Mouse (Mus musculus) heart, embryonic 12.5 days (tissue): ENCODE results near the gene Erc2. TPM values are rescaled to one million over a fixed set of nuclear protein-coding genes. Genes with fewer than 3 reads are reported as not detected.

Source experiments
- ATAC-seq: fragments of 200-750 bp; cut with Nextera tagmentation; 2 replicates; pipeline ENCODE4 v1.8.0; 2017; ENCODE audit warnings: moderate TSS enrichment, moderate library complexity; ENCODE audit not compliant: insufficient number of reproducible peaks, low FRiP score
- H3K27ac ChIP-seq: fragments of 300-500 bp; sonication (generic); 2 replicates; pipeline ENCODE4 v1.5.1; 2016; ENCODE audit warnings: mild to moderate bottlenecking, moderate library complexity; ENCODE audit not compliant: poor library complexity, severe bottlenecking
- H3K27me3 ChIP-seq: fragments of 300-500 bp; sonication (generic); replicated peaks from 2 replicates; pipeline ENCODE4 v1.6.1; 2016; ENCODE audit warnings: mild to moderate bottlenecking, moderate library complexity
- H3K36me3 ChIP-seq: fragments of 300-500 bp; sonication (generic); 2 replicates; pipeline ENCODE4 v1.6.1; 2016; ENCODE audit warnings: mild to moderate bottlenecking, moderate library complexity
- H3K4me1 ChIP-seq: fragments of 300-500 bp; sonication (generic); replicated peaks from 2 replicates; pipeline ENCODE4 v1.6.1; 2016; ENCODE audit warnings: mild to moderate bottlenecking
- H3K4me2 ChIP-seq: fragments of 300-500 bp; sonication (generic); 2 replicates; pipeline ENCODE4 v1.6.1; 2016; ENCODE audit warnings: mild to moderate bottlenecking, moderate library complexity
- H3K4me3 ChIP-seq: fragments of 300-500 bp; sonication (generic); 2 replicates; pipeline ENCODE4 v1.5.1; 2016; ENCODE audit warnings: mild to moderate bottlenecking
- H3K9ac ChIP-seq: fragments of 300-500 bp; sonication (generic); 2 replicates; pipeline ENCODE4 v1.6.1; 2016; ENCODE audit warnings: mild to moderate bottlenecking, moderate library complexity
- H3K9me3 ChIP-seq: fragments of 300-500 bp; sonication (generic); replicated peaks from 2 replicates; pipeline ENCODE4 v1.6.1; 2016; ENCODE audit warnings: mild to moderate bottlenecking, moderate library complexity
- WGBS: fragments of 180-500 bp; shearing (Covaris S2); methylation state at CpG from one replicate; pipeline ENCODE4 v1.1.7; 2016; 5-methylcytosine and 5-hydroxymethylcytosine counted together
- polyA plus RNA-seq: library from polyadenylated mRNA; unstranded; fragments of >200 nt; fragmentation: Nextera tagmentation; extraction: Ambion mirVana; gene quantifications from 2 replicates; pipeline ENCODE4 v1.2.1, GENCODE M21; 2016

Gene Erc2
- polyA plus RNA-seq, 1 experiment from 2014 or later: 3.9 TPM

GRCm38 (mm10) chr14:28332351-28332953 is 710.2 kb downstream of the Erc2 start:
- Histone ChIP-seq H3K27ac (no peak overlapping the region), H3K9ac (no peak overlapping the region), H3K4me2 (no peak overlapping the region), H3K27me3 (no peaks in the 10 kb centered on the region), H3K36me3 (no peaks in the 10 kb centered on the region), H3K9me3 (no peaks in the 10 kb centered on the region), H3K4me3 (no peak overlapping the region), H3K4me1 (peaks cover 8% of the 10 kb centered on the region)
- ATAC-seq: no peak
- 34% methylated on average over 3 of the region's 3 CpGs for WGBS

GRCm38 (mm10) chr14:28339146-28339545 is 716.9 kb downstream of the Erc2 start:
- Histone ChIP-seq H3K27ac (no peak overlapping the region), H3K4me2 (no peak overlapping the region), H3K36me3 (no peaks in the 10 kb centered on the region), H3K9me3 (no peaks in the 10 kb centered on the region), H3K4me1 (0 out of 2 replicates have a peak, but pooled peaks cover under 1% of the 10 kb centered on the region), H3K27me3 (no peaks in the 10 kb centered on the region), H3K9ac (no peak overlapping the region), H3K4me3 (no peak overlapping the region)
- ATAC-seq: no peak
- WGBS: 82% methylated on average over 3 of the region's 3 CpGs

DNA sequence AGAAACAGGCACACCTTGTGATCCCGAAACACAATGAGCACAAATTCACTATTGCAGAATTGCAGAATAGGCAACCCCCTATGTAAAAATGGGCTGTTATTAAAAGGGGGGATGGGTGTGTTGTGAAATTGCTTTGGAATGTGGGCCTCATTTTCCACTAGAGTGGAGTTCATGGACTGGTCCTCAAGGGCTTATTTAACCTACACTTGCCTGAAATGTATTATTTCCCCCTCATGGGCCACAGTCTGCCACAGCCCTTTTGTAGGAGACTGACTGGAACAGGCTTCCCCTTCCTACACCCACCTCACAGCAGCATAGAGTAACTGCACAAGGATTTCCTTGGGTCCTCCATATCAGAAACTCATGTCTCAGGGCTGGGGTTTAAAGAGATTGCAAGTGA is 726.9 kb downstream of the Erc2 start:
- H3K4me3 ChIP-seq: no peak overlapping the region
- WGBS: 92% methylated on average over 1 of the region's 1 CpGs
- H3K4me2 ChIP-seq: no peak overlapping the region
- H3K4me1 ChIP-seq: no peaks in the 10 kb centered on the region; the same call in 1 of the 2 replicates
- H3K27ac ChIP-seq: no peak overlapping the region
- H3K36me3 ChIP-seq: no peaks in the 10 kb centered on the region
- ATAC-seq: no peak
- no peaks in the 10 kb centered on the region for H3K27me3 ChIP-seq
- no peak overlapping the region for H3K9ac ChIP-seq
- no peaks in the 10 kb centered on the region for H3K9me3 ChIP-seq

GRCm38 (mm10) chr14:28356031-28356430 is 733.8 kb downstream of the Erc2 start:
- no peak overlapping the region for H3K9ac ChIP-seq
- H3K36me3 ChIP-seq: no peaks in the 10 kb centered on the region
- no peaks in the 10 kb centered on the region for H3K9me3 ChIP-seq
- no peak overlapping the region for H3K27ac ChIP-seq
- no peaks in the 10 kb centered on the region for H3K27me3 ChIP-seq
- ATAC-seq: no peak
- no peak overlapping the region for H3K4me2 ChIP-seq
- no peak overlapping the region for H3K4me3 ChIP-seq
- H3K4me1 ChIP-seq: peaks cover 10% of the 10 kb centered on the region

DNA sequence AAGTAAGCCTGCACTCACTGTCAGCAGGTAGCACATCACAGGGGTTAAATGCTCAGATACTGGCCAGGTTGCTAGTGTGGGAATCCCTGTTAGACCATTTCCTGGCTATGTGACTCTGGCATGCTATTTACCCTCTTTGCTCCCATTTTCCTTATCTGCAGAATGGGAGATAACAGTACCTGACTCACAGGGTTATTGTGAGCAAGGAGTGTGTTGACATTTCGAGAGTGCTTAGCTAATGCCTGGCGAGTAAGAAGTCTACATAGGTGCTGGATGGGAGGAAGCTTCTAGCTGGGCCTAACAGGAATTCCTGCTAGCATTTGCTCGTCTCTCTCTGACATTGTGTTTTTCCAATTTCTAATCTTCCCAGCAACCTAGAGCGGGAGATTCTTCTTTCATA is 737.3 kb downstream of the Erc2 start:
- no peaks in the 10 kb centered on the region for H3K36me3 ChIP-seq
- no peaks in the 10 kb centered on the region for H3K27me3 ChIP-seq
- H3K9me3 ChIP-seq: no peaks in the 10 kb centered on the region
- no peak overlapping the region for H3K27ac ChIP-seq
- H3K4me3 ChIP-seq: no peak overlapping the region
- ATAC-seq: no peak; the same call in 1 of the 2 replicates
- H3K4me1 ChIP-seq: peaks cover 15% of the 10 kb centered on the region
- no peak overlapping the region for H3K9ac ChIP-seq
- no peak overlapping the region for H3K4me2 ChIP-seq
- WGBS: 13% methylated on average over 4 of the region's 4 CpGs

DNA sequence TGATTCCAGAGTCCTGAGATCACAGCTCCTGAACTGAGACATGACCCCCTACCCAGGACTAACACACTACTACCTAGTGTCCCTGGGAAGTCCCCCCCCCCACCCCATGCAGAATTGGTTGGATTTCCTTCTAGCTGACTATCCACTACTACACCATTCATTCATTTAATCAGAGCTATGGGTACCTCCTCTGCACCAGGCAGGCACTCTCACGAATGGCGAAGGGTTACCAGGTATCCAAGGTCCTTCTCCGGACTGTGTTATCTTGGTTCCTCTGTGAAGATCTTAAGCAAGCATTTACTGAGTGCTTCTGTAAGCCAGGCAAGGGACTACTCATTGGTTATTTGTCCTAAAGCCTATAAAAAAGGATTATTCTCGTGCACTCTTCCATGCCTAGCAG is 737.8 kb downstream of the Erc2 start:
- H3K36me3 ChIP-seq: no peaks in the 10 kb centered on the region
- no peak overlapping the region for H3K4me2 ChIP-seq
- H3K9ac ChIP-seq: no peak overlapping the region
- H3K27ac ChIP-seq: no peak overlapping the region
- H3K4me1 ChIP-seq: peaks cover 15% of the 10 kb centered on the region
- no peaks in the 10 kb centered on the region for H3K27me3 ChIP-seq
- 70% methylated on average over 4 of the region's 4 CpGs for WGBS
- no peak overlapping the region for H3K4me3 ChIP-seq
- no peak; the same call in 1 of the 2 replicates for ATAC-seq
- H3K9me3 ChIP-seq: no peaks in the 10 kb centered on the region

DNA sequence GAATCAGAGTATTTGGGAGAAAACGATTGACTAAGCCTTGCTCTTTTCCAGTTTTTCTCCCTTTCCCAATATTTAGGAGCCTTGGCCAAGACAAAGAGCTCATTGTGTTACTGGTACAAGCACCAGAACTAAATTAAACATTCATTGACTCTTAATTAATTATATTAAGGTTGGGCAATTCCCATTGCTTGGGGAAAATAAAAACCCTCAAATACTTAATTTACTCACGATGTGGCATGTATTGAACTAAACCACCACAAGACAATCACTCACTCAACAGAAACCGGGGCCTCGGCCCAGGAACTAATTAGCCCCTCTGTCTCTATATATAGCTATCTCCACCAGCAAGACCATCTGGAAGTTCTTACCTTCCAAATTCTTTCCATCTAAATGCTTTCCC is 740.1 kb downstream of the Erc2 start:
- no peak overlapping the region for H3K27ac ChIP-seq
- no peak overlapping the region for H3K9ac ChIP-seq
- no peaks in the 10 kb centered on the region for H3K27me3 ChIP-seq
- WGBS: 50% methylated on average over 4 of the region's 4 CpGs
- H3K4me2 ChIP-seq: no peak overlapping the region
- peaks cover 15% of the 10 kb centered on the region for H3K4me1 ChIP-seq
- H3K9me3 ChIP-seq: no peaks in the 10 kb centered on the region
- H3K4me3 ChIP-seq: no peak overlapping the region
- no peak for ATAC-seq
- no peaks in the 10 kb centered on the region for H3K36me3 ChIP-seq

DNA sequence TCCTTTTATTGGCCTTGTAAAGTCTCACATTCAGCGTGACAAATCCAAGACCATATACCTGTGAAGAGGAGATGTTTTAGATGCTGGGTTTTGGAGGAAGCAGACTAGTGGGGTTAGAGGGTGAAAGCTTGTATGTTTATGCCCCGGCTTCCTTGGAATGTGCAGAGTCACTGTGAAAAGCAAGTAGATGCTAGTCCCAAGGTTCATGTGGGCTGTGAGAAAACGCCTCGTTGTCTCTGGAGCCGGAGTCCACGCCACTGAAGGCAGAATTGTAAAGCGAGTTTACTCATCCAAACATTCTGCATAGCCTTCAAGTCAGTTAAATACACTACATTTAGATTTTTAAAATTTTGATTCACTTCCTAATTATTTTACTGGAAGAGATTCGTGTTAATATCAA is 748.5 kb downstream of the Erc2 start:
- no peaks in the 10 kb centered on the region for H3K36me3 ChIP-seq
- H3K4me3 ChIP-seq: no peak overlapping the region
- WGBS: 58% methylated on average over 8 of the region's 8 CpGs
- no peaks in the 10 kb centered on the region for H3K9me3 ChIP-seq
- ATAC-seq: no peak
- H3K27me3 ChIP-seq: no peaks in the 10 kb centered on the region
- H3K27ac ChIP-seq: no peak overlapping the region
- no peak overlapping the region for H3K9ac ChIP-seq
- H3K4me1 ChIP-seq: peaks cover 22% of the 10 kb centered on the region
- H3K4me2 ChIP-seq: no peak overlapping the region

DNA sequence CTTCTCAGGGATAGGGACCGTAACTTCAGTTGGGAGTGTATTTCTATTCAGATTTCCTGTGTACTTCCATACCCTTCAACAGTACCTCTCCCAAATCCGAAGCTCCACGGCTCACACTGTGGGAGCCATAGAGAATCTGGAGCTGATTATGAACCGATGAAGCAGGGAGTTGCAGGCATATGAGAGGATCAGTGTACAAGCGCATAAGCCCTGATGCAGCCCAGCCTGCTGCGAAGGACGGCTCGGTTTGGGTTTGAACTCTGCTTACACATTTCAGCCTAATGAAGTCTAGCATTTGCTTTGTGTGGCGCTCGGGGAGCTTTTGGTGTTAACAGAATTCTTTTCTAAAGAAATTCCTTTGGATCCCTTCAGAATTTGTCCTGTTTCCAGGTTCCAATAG is 749.4 kb downstream of the Erc2 start:
- Histone ChIP-seq H3K9ac (no peak overlapping the region), H3K27me3 (no peaks in the 10 kb centered on the region), H3K9me3 (no peaks in the 10 kb centered on the region), H3K36me3 (no peaks in the 10 kb centered on the region), H3K27ac (no peak overlapping the region), H3K4me3 (no peak overlapping the region), H3K4me2 (no peak overlapping the region), H3K4me1 (peaks cover 28% of the 10 kb centered on the region)
- ATAC-seq: no peak
- 84% methylated on average over 10 of the region's 10 CpGs for WGBS

- WGBS: 27% methylated on average over 10 of the region's 10 CpGs
- no peaks in the 10 kb centered on the region for H3K36me3 ChIP-seq
- H3K4me2 ChIP-seq: peak overlapping the region; percentile 19; the same call in 1 of the 2 replicates
- H3K4me3 ChIP-seq: no peak overlapping the region
- 0 out of 2 replicates have a peak overlapping the region, but pooled peaks have one; percentile 28 for H3K9ac ChIP-seq
- H3K9me3 ChIP-seq: no peaks in the 10 kb centered on the region
- no peaks in the 10 kb centered on the region for H3K27me3 ChIP-seq
- H3K4me1 ChIP-seq: peaks cover 39% of the 10 kb centered on the region
- peak; percentile 74 for ATAC-seq
- H3K27ac ChIP-seq: peak overlapping the region; percentile 14; the same call in 1 of the 2 replicates
Observed at GRCm38 (mm10) chr14:28375642-28376091, 753.4 kb downstream of the Erc2 start.

GRCm38 (mm10) chr14:28376208-28376805 is 754.1 kb downstream of the Erc2 start:
- peaks cover 34% of the 10 kb centered on the region for H3K4me1 ChIP-seq
- no peaks in the 10 kb centered on the region for H3K9me3 ChIP-seq
- H3K4me3 ChIP-seq: no peak overlapping the region
- ATAC-seq: no peak
- WGBS: 55% methylated on average over 9 of the region's 9 CpGs
- no peaks in the 10 kb centered on the region for H3K27me3 ChIP-seq
- H3K36me3 ChIP-seq: no peaks in the 10 kb centered on the region
- H3K9ac ChIP-seq: 0 out of 2 replicates have a peak overlapping the region, but pooled peaks have one; percentile 28
- no peak overlapping the region for H3K4me2 ChIP-seq
- H3K27ac ChIP-seq: peak overlapping the region; percentile 14
